ENCODE assay signal across 17 mouse cellular contexts in genomic region chr11:63730880-63731279, GRCm38 (mm10).
DNase-seq lines count a peak whose midpoint lies in the region; ATAC-seq and TF ChIP-seq lines count a peak whose summit lies in the region.
"Had no signal": no experiment of that assay in that cellular context is flagged by ENCODE, and none has a peak within 500 bp of the region (broad histone marks: within the 10 kb centered on the region; RNA-seq: fewer than 3 reads in every experiment).

No protein-coding gene starts in this region.

- H3K36me3 ChIP-seq in kidney, postnatal 0 days (ENCODE audit: insufficient read depth, low read length): no peaks in the 10 kb centered on the region
- H3K36me3 ChIP-seq in forebrain, postnatal 0 days (ENCODE audit: insufficient read depth): no peaks in the 10 kb centered on the region
- H3K36me3 ChIP-seq: limb, embryonic 15.5 days; midbrain, embryonic 15.5 days; neural tube, embryonic 12.5 days had no signal

- H3K4me1 ChIP-seq in cerebellum, adult 2 months (ENCODE audit: control insufficient read depth, insufficient read depth, low read length): no peaks in the 10 kb centered on the region
- no peaks in the 10 kb centered on the region for H3K4me1 ChIP-seq in kidney, postnatal 0 days (replicated peaks; ENCODE audit: insufficient read depth, low read length)
- no peaks in the 10 kb centered on the region for H3K4me1 ChIP-seq in forebrain, postnatal 0 days (ENCODE audit: insufficient read depth)
- H3K4me1 ChIP-seq: limb, embryonic 15.5 days; midbrain, embryonic 15.5 days had no signal

- WGBS in cerebellum, adult 2 months: 28% methylated on average over 9 of the region's 9 CpGs
- 51% methylated on average over 9 of the region's 9 CpGs for WGBS in kidney, postnatal 0 days
- WGBS in forebrain, postnatal 0 days: 75% methylated on average over 9 of the region's 9 CpGs

- no peaks in the 10 kb centered on the region for H3K9me3 ChIP-seq in kidney, postnatal 0 days (replicated peaks; ENCODE audit: low read length)
- no peaks in the 10 kb centered on the region for H3K9me3 ChIP-seq in forebrain, postnatal 0 days (ENCODE audit: low read length)
- H3K9me3 ChIP-seq: limb, embryonic 15.5 days; midbrain, embryonic 15.5 days; neural tube, embryonic 12.5 days had no signal

- no peak overlapping the region for H3K4me3 ChIP-seq in cerebellum, adult 2 months (replicated peaks; ENCODE audit: insufficient read depth, low read depth, low read length)
- H3K4me3 ChIP-seq in kidney, postnatal 0 days (replicated peaks; ENCODE audit: low read depth, low read length): no peak overlapping the region
- H3K4me3 ChIP-seq in forebrain, postnatal 0 days (ENCODE audit: low read depth, low read length): no peak overlapping the region
- H3K4me3 ChIP-seq: limb, embryonic 15.5 days; midbrain, embryonic 15.5 days; neural tube, embryonic 12.5 days had no signal

- H3K27ac ChIP-seq in cerebellum, adult 2 months (ENCODE audit: insufficient read depth, low read length): no peak overlapping the region
- no peak overlapping the region for H3K27ac ChIP-seq in kidney, postnatal 0 days
- H3K27ac ChIP-seq in forebrain, postnatal 0 days (ENCODE audit: low read depth, low read length): no peak overlapping the region
- H3K27ac ChIP-seq: hindbrain, embryonic 14.5 days; limb, embryonic 15.5 days; neural tube, embryonic 12.5 days had no signal

- peak; percentile 53 to 62 for DNase-seq in cerebellum, postnatal 10 days
- no peak for DNase-seq in cerebellum, adult 2 months
- peak; percentile 17 for DNase-seq in kidney, postnatal 0 days (ENCODE audit: low spot score)
- DNase-seq in kidney, postnatal 36 days: no peak
- peak; percentile 17 for DNase-seq in gastrocnemius, postnatal 14 days
- DNase-seq in mesoderm, embryonic 11.5 days (ENCODE audit: low read depth, low spot score): peak; percentile 33
- DNase-seq in thymus, postnatal 14 days: no peak
- no peak for DNase-seq in forebrain, postnatal 0 days
- DNase-seq: adrenal gland, postnatal 14 days; cerebellum, adult 9-11 months; kidney, adult 11 months; layer of hippocampus, postnatal 36 days; right cerebral cortex, postnatal 4 days had no signal

- no peak overlapping the region for H3K4me2 ChIP-seq in kidney, postnatal 0 days (ENCODE audit: low read length)
- no peak overlapping the region for H3K4me2 ChIP-seq in forebrain, postnatal 0 days (ENCODE audit: low read depth)
- H3K4me2 ChIP-seq: hindbrain, embryonic 14.5 days; limb, embryonic 15.5 days; midbrain, embryonic 15.5 days; neural tube, embryonic 12.5 days had no signal

- ATAC-seq in kidney, postnatal 0 days (replicated peaks; ENCODE audit: low FRiP score, low read depth): no peak
- ATAC-seq in forebrain, postnatal 0 days: no peak
- ATAC-seq: midbrain, embryonic 15.5 days had no signal

- no peak for TF ChIP-seq POLR2A in cerebellum, adult 2 months (IDR thresholded peaks at IDR 0.05; ENCODE audit: borderline replicate concordance, insufficient read depth, low read length)

- no peaks in the 10 kb centered on the region for H3K27me3 ChIP-seq in cerebellum, adult 2 months (ENCODE audit: control insufficient read depth, insufficient read depth, low read length)
- no peaks in the 10 kb centered on the region for H3K27me3 ChIP-seq in kidney, postnatal 0 days (ENCODE audit: insufficient read depth, low read length)
- H3K27me3 ChIP-seq in forebrain, postnatal 0 days (ENCODE audit: insufficient read depth, low read length): no peaks in the 10 kb centered on the region
- H3K27me3 ChIP-seq: limb, embryonic 15.5 days; midbrain, embryonic 15.5 days; neural tube, embryonic 12.5 days had no signal

- no peak overlapping the region for H3K9ac ChIP-seq in kidney, postnatal 0 days (ENCODE audit: low read depth, low read length)
- no peak overlapping the region for H3K9ac ChIP-seq in forebrain, postnatal 0 days
- H3K9ac ChIP-seq: hindbrain, embryonic 14.5 days; limb, embryonic 15.5 days; midbrain, embryonic 15.5 days; neural tube, embryonic 12.5 days had no signal

- intact Hi-C loops in gastrocnemius, postnatal 14 days (cut with DNase I; ENCODE audit: low total_unique reads): no loop called here

- no peak for TF ChIP-seq CTCF in cerebellum, adult 2 months (IDR thresholded peaks at IDR 0.05; ENCODE audit: borderline replicate concordance, insufficient read depth, low read depth, low read length)
- TF ChIP-seq CTCF in kidney, postnatal 0 days (IDR thresholded peaks at IDR 0.05; ENCODE audit: low read depth): no peak
- TF ChIP-seq CTCF in forebrain, postnatal 0 days (IDR thresholded peaks at IDR 0.05; ENCODE audit: low read depth): no peak

Comparison
In these comparisons a context has a peak if more than half of its experiments do, and no peak if none do; other contexts are left out.
1. DNase-seq: peak in cerebellum, postnatal 10 days (2 of 2), kidney, postnatal 0 days (single experiment), gastrocnemius, postnatal 14 days (single experiment) and mesoderm, embryonic 11.5 days (single experiment); none in cerebellum, adult 2 months (0 of 2), kidney, postnatal 36 days (0 of 2), thymus, postnatal 14 days (single experiment) and forebrain, postnatal 0 days (single experiment).